In genomic region chr9:70542305-70543041, GRCm38 (mm10) we compare ENCODE assay signal across 8 mouse cellular contexts. TPM values are rescaled to one million over a fixed set of nuclear protein-coding genes. Genes with fewer than 3 reads are reported as not detected.
A peak's percentile ranks its signal among the peaks of the same experiment; 100 is the strongest.
DNase-seq lines count a peak whose midpoint lies in the region; ATAC-seq lines count a peak whose summit lies in the region.

TSS of gene Sltm (plus strand) at chr9:70542754.

- peak; percentile 91 for ATAC-seq in inflammation-experienced regulatory T-cells, adult 6 months
- peak; percentile 90 for ATAC-seq in megakaryocyte-erythroid progenitor cell, adult 5-6 weeks (replicated peaks; ENCODE audit: low FRiP score, low TSS enrichment, poor library complexity, severe bottlenecking)

- intact Hi-C loops in gastrocnemius, postnatal 14 days (cut with DNase I; ENCODE audit: low total_unique reads), result no loop called here
- intact Hi-C loops in left cerebral cortex, postnatal 10 days (cut with DNase I), result loop anchor here (5.0 kb wide), 1 partner anchor 40 kb away; the partner anchor contains the start of gene Rnf111

- DNase-seq in adipocyte (ENCODE audit: low spot score), result peak; percentile 96
- peak; percentile 98 for DNase-seq in embryo, embryonic 10 days (ENCODE audit: low spot score)
- peak; percentile 100 for DNase-seq in gastrocnemius, postnatal 14 days
- peak; percentile 98 to 99 for DNase-seq in left cerebral cortex, postnatal 10 days (ENCODE audit: extremely low spot score in 1 of 2, low spot score in 2 of 2)
- DNase-seq in right cerebral cortex, postnatal 25 days, result peak; percentile 99
- peak; percentile 98 to 99 for DNase-seq in urinary bladder, postnatal 4 days (ENCODE audit: low spot score in 2 of 2)

RNA-seq across cellular contexts. Expression of gene Sltm, which starts in this region (rescaled TPM):
- 10 to 100 TPM; 15.8 to 16.6 TPM for total RNA-seq in gastrocnemius, postnatal 14 days (2021)
- polyA plus RNA-seq in inflammation-experienced regulatory T-cells, adult 6 months (2017; shearing (Covaris generic)), result 100 to 1,000 TPM in 1 of 3 experiments, 10 to 100 TPM in 2; 63.4 to 116 (median 91.7) TPM
- total RNA-seq in left cerebral cortex, postnatal 10 days (2021), result 10 to 100 TPM; 43.6 to 45.4 TPM
- 95.7 and 102 TPM in 2 replicates for total RNA-seq in megakaryocyte-erythroid progenitor cell, adult 5-6 weeks (2014; fragmentation: Nextera tagmentation)
- 122 and 145 TPM in 2 replicates for total RNA-seq in megakaryocyte-erythroid progenitor cell, adult 5-6 weeks (2017)

Comparison
In these comparisons a context has a peak if more than half of its experiments do, and no peak if none do; other contexts are left out.
1. Peak in every context shown above with its lines: DNase-seq and ATAC-seq.